Mouse (Mus musculus) neural tube, embryonic 12.5 days (tissue): Measurements from ENCODE around the gene Phf13. TPM values are rescaled to one million over a fixed set of nuclear protein-coding genes. Genes with fewer than 3 reads are reported as not detected.

ENCODE experiments used
- ATAC-seq: fragments of 200-750 bp; cut with Nextera tagmentation; 2 replicates; pipeline ENCODE4 v1.8.0; 2017; ENCODE audit warnings: low read depth, mild to moderate bottlenecking, moderate TSS enrichment, moderate library complexity; ENCODE audit not compliant: low FRiP score
- H3K27ac ChIP-seq: fragments of 300-500 bp; sonication (generic); 2 replicates; pipeline ENCODE4 v1.5.1; 2016
- H3K27me3 ChIP-seq: fragments of 300-500 bp; sonication (generic); replicated peaks from 2 replicates; pipeline ENCODE4 v1.6.1; 2016; ENCODE audit warnings: mild to moderate bottlenecking
- H3K36me3 ChIP-seq: fragments of 300-500 bp; sonication (generic); 2 replicates; pipeline ENCODE4 v1.6.1; 2016; ENCODE audit warnings: mild to moderate bottlenecking
- H3K4me1 ChIP-seq: fragments of 300-500 bp; sonication (generic); 2 replicates; pipeline ENCODE4 v1.6.1; 2016
- H3K4me2 ChIP-seq: fragments of 300-500 bp; sonication (generic); replicated peaks from 2 replicates; pipeline ENCODE4 v1.6.1; 2016; ENCODE audit warnings: mild to moderate bottlenecking
- H3K4me3 ChIP-seq: fragments of 300-500 bp; sonication (generic); 2 replicates; pipeline ENCODE4 v1.5.1; 2016
- H3K9ac ChIP-seq: fragments of 300-500 bp; sonication (generic); 2 replicates; pipeline ENCODE4 v1.6.1; 2016; ENCODE audit warnings: mild to moderate bottlenecking
- H3K9me3 ChIP-seq: fragments of 300-500 bp; sonication (generic); 2 replicates; pipeline ENCODE4 v1.6.1; 2016; ENCODE audit warnings: mild to moderate bottlenecking
- WGBS: fragments of 180-500 bp; shearing (Covaris S2); methylation state at CpG from one replicate; pipeline ENCODE4 v1.1.7; 2016; 5-methylcytosine and 5-hydroxymethylcytosine counted together
- polyA plus RNA-seq: library from polyadenylated mRNA; unstranded; fragments of >200 nt; fragmentation: Nextera tagmentation; extraction: Ambion mirVana; gene quantifications from 2 replicates; pipeline ENCODE4 v1.2.1, GENCODE M21; 2016

Phf13 gene
- polyA plus RNA-seq, 1 experiment from 2014 or later, result 31.3 TPM

DNA sequence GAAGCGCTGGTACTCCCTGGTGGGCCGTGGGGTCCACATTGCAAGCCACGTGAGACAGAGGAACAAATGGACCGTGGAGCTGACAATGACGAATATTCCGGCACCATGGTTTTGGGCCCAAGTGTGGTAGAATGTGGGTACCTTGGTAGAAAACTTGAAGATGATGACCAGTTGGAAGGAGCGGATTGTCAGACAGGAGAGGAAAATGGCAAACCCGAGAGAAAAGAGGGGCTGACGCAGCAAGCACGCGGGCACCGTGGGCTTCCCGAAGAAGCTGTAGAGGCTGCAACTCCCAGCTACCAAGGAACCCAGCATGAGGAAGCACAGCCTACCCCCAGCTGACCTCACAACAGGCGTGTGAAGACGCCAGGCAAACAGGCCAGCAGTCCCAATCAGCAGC lies 32.4 kb upstream of the Phf13 start:
- Histone ChIP-seq H3K4me3 (peak overlapping the region; percentile 83; the same call in 1 of the 2 replicates), H3K4me1 (peaks cover 46% of the 10 kb centered on the region), H3K9ac (peak overlapping the region; percentile 81; the same call in 1 of the 2 replicates), H3K27ac (no peak overlapping the region), H3K9me3 (no peaks in the 10 kb centered on the region), H3K36me3 (peaks cover 10% of the 10 kb centered on the region), H3K27me3 (no peaks in the 10 kb centered on the region), H3K4me2 (peak overlapping the region; percentile 93)
- WGBS, result 66% methylated on average over 15 of the region's 15 CpGs
- ATAC-seq, result no peak

DNA sequence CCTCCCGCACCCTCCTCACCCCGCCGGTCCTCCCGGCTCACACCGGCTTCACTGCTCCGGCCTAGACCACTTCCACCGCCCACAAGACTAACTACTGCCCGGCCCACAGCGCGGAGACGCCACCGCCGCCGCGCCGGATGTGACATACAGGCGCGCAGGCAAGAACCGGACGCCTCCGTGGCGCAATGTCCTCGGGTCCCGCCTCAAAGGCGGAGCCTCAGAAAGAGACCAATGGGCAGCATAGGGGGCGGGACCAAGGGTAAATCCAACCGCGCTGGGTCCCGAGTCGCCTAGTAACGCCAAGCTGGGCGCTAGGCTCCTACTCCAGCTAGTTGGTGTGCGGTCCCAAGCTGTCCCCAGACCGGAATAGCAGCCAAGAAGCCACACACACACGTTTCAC lies 31.5 kb upstream of the Phf13 start, which contains the start of gene Zbtb48:
Gene Zbtb48 (minus strand): TSS at position 148 of the 400 bp plus-strand sequence.
- Histone ChIP-seq H3K4me1 (peaks cover 46% of the 10 kb centered on the region), H3K4me2 (peak within 1 kb of the TSS; percentile 93), H3K27ac (no peak within 1 kb of the TSS), H3K27me3 (no peaks in the 10 kb centered on the region), H3K36me3 (peaks cover 20% of the 10 kb centered on the region), H3K9me3 (no peaks in the 10 kb centered on the region), H3K4me3 (peak within 1 kb of the TSS; percentile 83), H3K9ac (peak within 1 kb of the TSS; percentile 81)
- peak; percentile 97 for ATAC-seq
- under 1% methylated on average over 35 of the region's 35 CpGs for WGBS

DNA sequence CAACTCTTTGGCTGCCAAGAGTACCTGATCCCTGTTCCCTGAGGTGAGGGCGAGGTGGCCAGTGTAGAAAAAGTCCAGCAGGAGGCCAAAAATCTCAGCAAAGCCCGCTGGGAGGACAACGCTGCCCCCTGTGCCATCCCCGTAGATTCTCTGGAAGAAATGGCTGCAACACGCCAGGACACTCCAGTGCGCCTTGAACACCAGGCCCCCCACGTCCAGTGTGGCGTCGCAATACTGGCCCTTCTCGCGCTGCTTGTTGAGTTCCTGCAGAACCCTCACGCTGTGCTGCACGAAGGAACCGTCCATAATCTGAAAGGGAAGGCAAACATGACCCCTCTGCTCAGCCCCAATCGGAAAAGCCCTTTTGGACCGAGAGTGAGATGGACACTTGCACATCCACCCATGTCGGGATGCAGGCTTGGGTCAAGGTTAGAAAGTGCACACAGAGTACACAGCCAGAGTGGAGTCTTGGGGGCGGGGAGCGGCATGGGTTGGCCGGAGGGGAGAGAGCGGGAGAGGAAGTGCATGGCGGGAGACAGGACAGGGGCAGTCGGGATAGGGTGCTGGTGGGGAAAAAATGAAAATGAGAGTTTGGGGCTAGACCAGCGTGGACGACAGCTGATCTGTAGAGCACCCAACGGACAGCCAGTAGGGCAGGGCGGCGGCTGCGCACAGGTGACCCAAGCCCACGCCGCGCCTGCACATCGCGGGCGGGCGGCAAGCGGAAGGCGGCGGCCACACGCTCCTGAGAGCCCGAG lies 30.9 kb upstream of the Phf13 start:
- WGBS, result 3% methylated on average over 36 of the region's 41 CpGs
- H3K4me2 ChIP-seq, result peak overlapping the region; percentile 93
- peak overlapping the region; percentile 81 for H3K9ac ChIP-seq
- peaks cover 46% of the 10 kb centered on the region for H3K4me1 ChIP-seq
- no peaks in the 10 kb centered on the region for H3K9me3 ChIP-seq
- H3K4me3 ChIP-seq, result peak overlapping the region; percentile 83
- H3K27me3 ChIP-seq, result no peaks in the 10 kb centered on the region
- H3K27ac ChIP-seq, result no peak overlapping the region
- peaks cover 25% of the 10 kb centered on the region for H3K36me3 ChIP-seq
- ATAC-seq, result peak; percentile 31

DNA sequence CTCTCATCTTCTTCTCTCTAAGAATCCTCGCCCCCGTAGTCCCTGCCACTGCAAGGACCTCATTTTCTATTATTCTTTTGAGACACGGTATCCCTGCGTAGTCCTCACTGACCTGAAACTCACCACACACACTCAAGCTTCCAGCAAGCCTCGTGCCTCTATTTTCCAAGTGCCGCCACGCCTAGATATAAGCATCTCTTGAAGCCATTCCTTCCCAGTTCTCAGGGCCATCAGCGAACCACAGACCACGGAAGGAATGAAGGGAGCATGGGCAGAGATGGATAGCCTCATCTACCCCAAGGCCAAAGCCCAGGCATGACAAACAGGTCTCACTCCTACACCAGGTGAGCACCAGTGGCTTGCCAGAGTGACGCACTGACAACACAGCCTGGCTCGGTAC lies 28.5 kb upstream of the Phf13 start:
- H3K4me1 ChIP-seq, result peaks cover 39% of the 10 kb centered on the region
- no peak for ATAC-seq
- H3K4me3 ChIP-seq, result no peak overlapping the region
- WGBS, result 92% methylated on average over 11 of the region's 11 CpGs
- no peaks in the 10 kb centered on the region for H3K27me3 ChIP-seq
- no peaks in the 10 kb centered on the region for H3K9me3 ChIP-seq
- no peak overlapping the region for H3K9ac ChIP-seq
- H3K36me3 ChIP-seq, result peaks cover 50% of the 10 kb centered on the region
- H3K27ac ChIP-seq, result no peak overlapping the region
- no peak overlapping the region for H3K4me2 ChIP-seq

DNA sequence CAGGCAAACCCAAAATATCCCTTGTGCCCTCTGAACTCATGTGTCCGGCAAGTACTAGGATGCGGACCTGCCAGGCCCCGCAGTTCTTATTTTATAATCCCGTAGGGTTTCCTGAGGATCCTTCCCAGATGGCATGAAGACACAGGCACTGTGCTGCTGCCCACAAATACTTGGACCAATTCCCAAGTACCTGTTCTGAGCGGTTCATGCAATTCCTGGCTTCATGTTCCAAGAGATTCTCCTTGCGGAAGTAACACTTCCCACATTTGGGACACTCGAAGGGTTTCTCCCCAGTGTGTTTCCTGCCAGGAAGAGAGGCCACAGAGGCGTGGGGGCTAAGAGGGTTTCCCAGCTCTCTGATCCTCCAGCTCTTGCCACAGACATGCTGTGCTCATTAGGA lies 26.4 kb upstream of the Phf13 start:
- H3K27me3 ChIP-seq, result no peaks in the 10 kb centered on the region
- no peak overlapping the region for H3K4me2 ChIP-seq
- no peak overlapping the region for H3K9ac ChIP-seq
- H3K9me3 ChIP-seq, result no peaks in the 10 kb centered on the region
- peaks cover 63% of the 10 kb centered on the region for H3K36me3 ChIP-seq
- WGBS, result 91% methylated on average over 8 of the region's 8 CpGs
- H3K4me1 ChIP-seq, result peaks cover 26% of the 10 kb centered on the region
- no peak overlapping the region for H3K27ac ChIP-seq
- H3K4me3 ChIP-seq, result no peak overlapping the region
- no peak for ATAC-seq

DNA sequence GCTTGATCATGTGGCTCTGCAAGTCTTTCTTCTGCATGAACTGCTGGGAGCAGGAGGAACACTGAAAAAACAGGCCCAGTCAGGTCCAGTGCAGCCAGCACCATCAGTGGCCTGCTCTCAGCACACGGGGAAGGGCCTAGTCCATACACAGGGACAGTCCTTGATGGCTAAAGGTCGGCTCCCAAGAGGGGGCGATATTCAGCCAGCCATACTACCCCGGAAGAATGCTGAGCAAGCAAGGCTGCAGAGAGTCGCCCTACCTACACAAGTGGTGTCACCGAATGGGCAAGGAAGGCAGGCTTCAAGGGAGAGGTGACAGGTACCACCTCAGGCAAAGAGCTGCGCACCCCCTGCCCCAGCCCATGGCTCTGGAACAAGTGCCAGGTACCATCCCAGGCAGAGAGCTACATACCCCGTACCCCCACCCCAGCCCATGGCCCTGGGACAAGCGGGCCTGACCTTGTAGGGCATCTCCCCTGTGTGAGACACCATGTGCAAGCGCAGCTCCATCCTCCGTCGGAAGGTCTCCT lies 25.6 kb upstream of the Phf13 start:
- H3K9me3 ChIP-seq, result no peaks in the 10 kb centered on the region
- WGBS, result 82% methylated on average over 12 of the region's 12 CpGs
- peaks cover 63% of the 10 kb centered on the region for H3K36me3 ChIP-seq
- H3K27me3 ChIP-seq, result no peaks in the 10 kb centered on the region
- H3K4me2 ChIP-seq, result no peak overlapping the region
- H3K9ac ChIP-seq, result no peak overlapping the region
- H3K4me1 ChIP-seq, result peaks cover 22% of the 10 kb centered on the region
- H3K27ac ChIP-seq, result no peak overlapping the region
- H3K4me3 ChIP-seq, result no peak overlapping the region
- ATAC-seq, result no peak

DNA sequence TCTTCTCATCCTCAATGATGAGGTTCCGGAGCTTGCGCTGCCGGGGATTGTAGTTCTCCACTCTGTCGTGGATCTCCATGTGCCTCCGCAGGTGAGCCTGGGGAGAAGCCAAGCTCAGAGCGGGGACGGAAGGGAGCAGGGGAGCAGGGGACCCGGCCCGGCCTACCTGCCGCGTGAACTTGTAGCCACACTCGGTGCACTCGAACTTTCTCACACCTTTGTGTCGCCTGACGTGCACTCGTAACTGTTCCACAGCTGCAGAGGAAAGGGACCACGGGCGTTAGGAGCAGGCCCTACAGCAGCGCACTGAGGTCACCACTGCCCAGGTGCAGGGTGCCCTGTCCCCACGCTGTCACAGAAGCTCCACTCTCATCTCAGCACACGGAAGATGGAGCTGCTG lies 24.0 kb upstream of the Phf13 start:
- Histone ChIP-seq H3K36me3 (peaks cover 71% of the 10 kb centered on the region), H3K4me3 (no peak overlapping the region), H3K27me3 (no peaks in the 10 kb centered on the region), H3K27ac (no peak overlapping the region), H3K4me1 (peaks cover 6% of the 10 kb centered on the region; the same call in 1 of the 2 replicates), H3K4me2 (no peak overlapping the region), H3K9ac (no peak overlapping the region), H3K9me3 (no peaks in the 10 kb centered on the region)
- 92% methylated on average over 21 of the region's 21 CpGs for WGBS
- ATAC-seq, result no peak

DNA sequence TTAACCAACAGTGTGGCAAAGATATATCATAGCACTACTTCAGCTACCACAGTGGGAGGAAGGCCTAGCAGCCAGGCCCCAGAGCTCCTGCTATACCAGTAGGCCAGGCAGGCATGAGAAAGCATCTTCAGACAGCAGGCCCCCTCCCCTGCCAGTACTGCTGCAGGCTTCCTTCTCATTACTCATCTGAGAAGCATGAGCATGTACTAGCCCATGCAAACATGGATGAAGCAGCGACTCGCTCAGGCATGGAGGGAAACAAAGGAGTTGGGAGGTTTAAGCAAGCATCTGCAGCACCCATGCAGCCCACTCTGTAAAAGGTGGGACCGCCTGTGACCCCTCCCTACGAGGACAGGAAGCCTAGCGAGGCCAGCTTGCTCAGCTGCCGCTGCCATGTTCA lies 23.0 kb upstream of the Phf13 start:
- 96% methylated on average over 6 of the region's 6 CpGs for WGBS
- no peaks in the 10 kb centered on the region for H3K4me1 ChIP-seq
- H3K27me3 ChIP-seq, result no peaks in the 10 kb centered on the region
- H3K27ac ChIP-seq, result no peak overlapping the region
- no peak overlapping the region for H3K9ac ChIP-seq
- no peak overlapping the region for H3K4me2 ChIP-seq
- H3K36me3 ChIP-seq, result peaks cover 64% of the 10 kb centered on the region
- ATAC-seq, result no peak
- no peaks in the 10 kb centered on the region for H3K9me3 ChIP-seq
- H3K4me3 ChIP-seq, result no peak overlapping the region

DNA sequence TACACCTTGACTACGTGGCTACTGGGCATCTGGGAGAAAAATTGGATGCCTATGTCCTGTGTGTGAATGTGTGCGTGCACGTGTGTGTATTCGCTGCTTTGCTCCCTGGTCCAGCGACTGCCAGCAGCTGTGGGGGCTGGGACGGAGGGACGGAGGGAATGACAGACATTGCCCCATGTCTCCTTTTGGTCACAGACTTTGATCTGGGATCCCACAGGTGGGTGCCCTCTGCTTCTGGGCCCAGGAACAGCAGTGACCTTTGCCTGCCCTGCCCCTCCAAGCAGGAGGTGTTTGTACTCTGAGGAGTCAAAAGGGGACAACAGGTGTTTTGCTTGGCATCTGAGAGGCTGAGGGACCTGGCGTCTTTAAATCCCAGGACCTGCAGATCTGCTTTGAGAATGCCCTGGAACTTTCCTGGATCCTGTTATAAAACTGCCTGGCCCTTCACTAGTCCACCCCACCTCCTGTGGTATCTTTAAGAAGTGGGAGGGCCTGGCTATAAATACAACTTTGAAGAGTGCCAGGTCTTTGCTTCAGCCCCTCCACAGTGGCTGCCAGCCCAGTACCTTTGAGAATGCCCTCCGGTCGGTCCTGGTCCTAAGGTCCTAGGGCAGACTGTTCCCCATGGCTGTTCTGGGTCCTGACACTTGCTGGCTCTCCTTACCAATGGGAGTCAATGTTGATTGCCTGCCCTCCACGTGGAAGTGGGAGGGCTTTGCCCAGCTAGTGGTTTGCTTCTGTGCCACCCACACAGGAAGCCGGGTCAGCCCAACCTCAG lies 17.2 kb upstream of the Phf13 start:
- H3K9me3 ChIP-seq, result no peaks in the 10 kb centered on the region
- H3K4me1 ChIP-seq, result peaks cover 28% of the 10 kb centered on the region
- H3K36me3 ChIP-seq, result peaks cover 13% of the 10 kb centered on the region
- no peak overlapping the region for H3K27ac ChIP-seq
- H3K4me3 ChIP-seq, result no peak overlapping the region
- ATAC-seq, result no peak
- no peak overlapping the region for H3K4me2 ChIP-seq
- WGBS, result 83% methylated on average over 12 of the region's 12 CpGs
- peaks cover 26% of the 10 kb centered on the region for H3K27me3 ChIP-seq
- no peak overlapping the region for H3K9ac ChIP-seq

DNA sequence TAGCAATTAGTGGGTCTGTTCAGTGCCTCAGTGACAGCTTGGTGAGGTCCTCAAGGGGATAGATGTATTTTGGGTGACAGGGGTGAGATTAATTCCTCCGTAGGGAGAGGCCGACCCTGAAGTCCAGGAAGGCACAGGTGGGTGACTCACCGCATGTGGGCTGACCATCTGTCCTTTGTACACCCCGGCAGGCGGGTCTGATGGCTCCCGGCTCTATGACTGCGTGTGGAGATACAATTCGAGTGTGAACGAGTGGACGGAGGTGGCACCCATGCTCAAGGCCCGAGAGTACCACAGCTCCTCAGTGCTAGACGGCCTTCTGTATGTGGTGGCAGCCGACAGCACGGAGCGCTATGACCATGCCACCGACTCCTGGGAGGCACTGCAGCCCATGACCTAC lies 16.1 kb upstream of the Phf13 start:
- Histone ChIP-seq H3K27ac (no peak overlapping the region), H3K4me2 (no peak overlapping the region), H3K27me3 (peaks cover 36% of the 10 kb centered on the region), H3K4me3 (no peak overlapping the region), H3K4me1 (peaks cover 39% of the 10 kb centered on the region), H3K36me3 (peaks cover 11% of the 10 kb centered on the region), H3K9me3 (no peaks in the 10 kb centered on the region), H3K9ac (no peak overlapping the region)
- WGBS, result 95% methylated on average over 16 of the region's 16 CpGs
- ATAC-seq, result no peak

DNA sequence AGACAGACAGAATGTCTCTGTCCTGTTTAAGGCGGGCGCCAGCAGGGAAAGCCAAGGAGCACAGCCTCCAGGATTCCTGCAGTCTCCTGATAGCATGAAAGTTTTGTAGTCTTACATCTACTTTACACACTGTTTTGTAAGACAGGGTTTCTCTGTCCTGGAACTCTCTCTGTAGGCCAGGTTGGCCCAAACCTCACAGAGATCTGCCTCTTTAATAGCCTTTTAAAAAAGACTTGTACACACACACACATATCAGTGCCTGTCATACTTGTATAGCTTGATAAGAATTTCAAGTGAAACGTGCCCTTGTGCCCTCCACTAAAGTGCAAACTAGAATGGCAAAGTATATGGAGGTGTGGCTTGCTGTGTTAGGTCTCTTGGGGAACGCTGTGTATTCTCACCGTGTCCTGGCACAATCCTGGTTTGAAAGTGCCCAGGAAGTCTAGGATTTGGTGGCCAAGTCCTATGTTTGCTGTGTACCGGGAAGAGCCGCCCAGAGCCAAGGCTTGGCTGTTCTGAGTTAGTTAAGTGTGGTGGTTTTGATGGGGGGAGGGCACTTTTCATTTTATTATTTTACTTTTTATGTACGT lies 15.2 kb upstream of the Phf13 start:
- Histone ChIP-seq H3K9ac (peak overlapping the region; percentile 29; the same call in 1 of the 2 replicates), H3K4me1 (peaks cover 40% of the 10 kb centered on the region), H3K36me3 (peaks cover 11% of the 10 kb centered on the region; the same call in 1 of the 2 replicates), H3K4me2 (peak overlapping the region; percentile 100), H3K27me3 (peaks cover 45% of the 10 kb centered on the region), H3K4me3 (peak overlapping the region; percentile 72; the same call in 1 of the 2 replicates), H3K27ac (no peak overlapping the region), H3K9me3 (no peaks in the 10 kb centered on the region)
- ATAC-seq, result no peak
- WGBS, result 81% methylated on average over 8 of the region's 8 CpGs

DNA sequence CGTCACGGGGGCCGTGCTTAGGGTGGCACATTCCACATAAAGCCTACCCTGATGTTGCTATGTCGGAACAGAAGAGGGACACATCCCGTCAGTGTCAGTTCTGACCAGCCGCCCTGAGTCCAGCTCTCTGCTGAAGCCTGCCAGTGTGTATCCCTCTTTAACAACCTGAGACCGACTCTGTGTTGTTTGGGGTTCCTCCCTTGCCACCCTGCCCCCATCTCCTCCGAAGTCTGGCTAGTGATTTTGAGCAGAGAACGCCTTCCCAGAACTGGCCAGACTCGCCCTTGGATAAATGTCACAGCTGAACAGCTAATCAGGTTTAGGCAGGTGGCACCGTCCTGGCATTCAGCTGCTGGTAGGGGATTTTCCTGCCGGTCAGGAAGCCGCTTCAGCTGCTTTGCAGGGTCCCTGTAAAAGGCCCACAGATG lies 14.7 kb upstream of the Phf13 start:
- H3K27me3 ChIP-seq, result peaks cover 45% of the 10 kb centered on the region
- no peak for ATAC-seq
- peak overlapping the region; percentile 100 for H3K4me2 ChIP-seq
- peak overlapping the region; percentile 29; the same call in 1 of the 2 replicates for H3K9ac ChIP-seq
- no peak overlapping the region for H3K27ac ChIP-seq
- no peaks in the 10 kb centered on the region for H3K9me3 ChIP-seq
- peaks cover 40% of the 10 kb centered on the region for H3K4me1 ChIP-seq
- WGBS, result 14% methylated on average over 13 of the region's 13 CpGs
- peaks cover 7% of the 10 kb centered on the region; the same call in 1 of the 2 replicates for H3K36me3 ChIP-seq
- peak overlapping the region; percentile 72 for H3K4me3 ChIP-seq
